In genomic region chr9:48647648-48648284, GRCm38 (mm10) we compare ENCODE assay signal across 12 mouse cellular contexts. TPM values are rescaled to one million over a fixed set of nuclear protein-coding genes. Genes with fewer than 3 reads are reported as not detected.
DNase-seq lines count a peak whose midpoint lies in the region; ATAC-seq lines count a peak whose summit lies in the region.
"Had no signal": no experiment of that assay in that cellular context is flagged by ENCODE, and none has a peak within 500 bp of the region (broad histone marks: within the 10 kb centered on the region; RNA-seq: fewer than 3 reads in every experiment).

No protein-coding gene starts in this region.

- WGBS in heart, embryonic 10.5 days: 31% methylated on average over 10 of the region's 10 CpGs
- WGBS in hindbrain, embryonic 12.5 days: 24% methylated on average over 10 of the region's 10 CpGs

- ATAC-seq in hindbrain, embryonic 12.5 days (ENCODE audit: low FRiP score): no peak

- H3K4me3 ChIP-seq in heart, embryonic 10.5 days: no peak overlapping the region
- no peak overlapping the region for H3K4me3 ChIP-seq in hindbrain, embryonic 12.5 days
- H3K4me3 ChIP-seq: hindbrain, embryonic 15.5 days; lung, embryonic 15.5 days had no signal

- H3K9me3 ChIP-seq in heart, embryonic 10.5 days: peaks cover 7% of the 10 kb centered on the region
- peaks cover 6% of the 10 kb centered on the region; the same call in 1 of the 2 replicates for H3K9me3 ChIP-seq in hindbrain, embryonic 12.5 days (replicated peaks)
- H3K9me3 ChIP-seq: hindbrain, embryonic 15.5 days; lung, embryonic 15.5 days had no signal

- no peak overlapping the region for H3K4me2 ChIP-seq in hindbrain, embryonic 12.5 days (replicated peaks)
- H3K4me2 ChIP-seq: hindbrain, embryonic 15.5 days; lung, embryonic 15.5 days had no signal

- H3K27ac ChIP-seq in heart, embryonic 10.5 days: no peak overlapping the region
- peak overlapping the region; percentile 35 for H3K27ac ChIP-seq in hindbrain, embryonic 12.5 days
- H3K27ac ChIP-seq: hindbrain, embryonic 15.5 days; lung, embryonic 15.5 days had no signal

- H3K4me1 ChIP-seq in heart, embryonic 10.5 days: peaks cover 34% of the 10 kb centered on the region
- H3K4me1 ChIP-seq in hindbrain, embryonic 12.5 days: peaks cover 37% of the 10 kb centered on the region

- intact Hi-C loops in heart, postnatal 10 days (cut with DNase I): loop anchor here (2.0 to 10.0 kb wide), 3 partner anchors 75 to 837 kb away; partner anchors contain the start of gene Ttc12

- DNase-seq in heart, embryonic 10.5 days (ENCODE audit: low spot score): peak; percentile 73
- no peak for DNase-seq in heart, postnatal 10 days
- DNase-seq in ovary, postnatal 36 days (ENCODE audit: low spot score): peak; percentile 10
- no peak for DNase-seq in ovary, postnatal 10 days (ENCODE audit: low spot score)
- DNase-seq in retina, embryonic 14.5 days (ENCODE audit: low spot score): peak; percentile 55
- no peak for DNase-seq in c-Kit-positive CD71-positive TER-119-positive erythroid progenitor cells, embryonic 14.5 days (ENCODE audit: low spot score)
- no peak for DNase-seq in adrenal gland, postnatal 25 days

- H3K9ac ChIP-seq in hindbrain, embryonic 12.5 days: 0 out of 2 replicates have a peak overlapping the region, but pooled peaks have one; percentile 23
- H3K9ac ChIP-seq: hindbrain, embryonic 15.5 days; lung, embryonic 15.5 days had no signal

- H3K36me3 ChIP-seq in heart, embryonic 10.5 days: no peaks in the 10 kb centered on the region
- H3K36me3 ChIP-seq in hindbrain, embryonic 12.5 days: no peaks in the 10 kb centered on the region
- H3K36me3 ChIP-seq: hindbrain, embryonic 15.5 days; lung, embryonic 15.5 days had no signal

- H3K27me3 ChIP-seq in heart, embryonic 10.5 days (ENCODE audit: insufficient read depth, poor library complexity, severe bottlenecking): peaks cover 20% of the 10 kb centered on the region
- no peaks in the 10 kb centered on the region for H3K27me3 ChIP-seq in hindbrain, embryonic 12.5 days

RNA-seq across cellular contexts. Expression of gene Nnmt, which starts 42.8 kb away (rescaled TPM):
- 2.1 and 2.5 TPM in 2 replicates for polyA plus RNA-seq in heart, embryonic 10.5 days (2016; fragmentation: Nextera tagmentation; extraction: Ambion mirVana)
- total RNA-seq in heart, postnatal 10 days (2021): 10 to 100 TPM; 12.5 to 14.2 TPM
- 0.98 and 1.2 TPM in 2 replicates for polyA plus RNA-seq in hindbrain, embryonic 12.5 days (2016; fragmentation: Nextera tagmentation; extraction: Ambion mirVana)
- 11.5 and 12.3 TPM in 2 replicates for total RNA-seq in adrenal gland, postnatal 25 days (2021)
- total RNA-seq: neutrophil, adult 5-6 weeks had no signal
- polyA plus RNA-seq: G1E had no signal

Comparison
In these comparisons a context has a peak if more than half of its experiments do, and no peak if none do; other contexts are left out.
1. DNase-seq: peak in heart, embryonic 10.5 days (single experiment), ovary, postnatal 36 days (single experiment) and retina, embryonic 14.5 days (single experiment); none in heart, postnatal 10 days (0 of 2), ovary, postnatal 10 days (single experiment), c-Kit-positive CD71-positive TER-119-positive erythroid progenitor cells, embryonic 14.5 days (single experiment) and adrenal gland, postnatal 25 days (single experiment).